Mouse (Mus musculus) E14TG2a.4 (cell line): ENCODE data around the gene St5.

Experiments
- CTCF ChIP-seq: conservative IDR thresholded peaks from 2 replicates; pipeline ENCODE4 v1.5.1; 2014; ENCODE audit warnings: low read length
- POU5F1 ChIP-seq: IDR thresholded peaks from 2 replicates; pipeline ENCODE4 v1.6.1; 2014; ENCODE audit warnings: low read length, borderline replicate concordance

- TF ChIP-seq CTCF: no peak
- no peak for TF ChIP-seq POU5F1
These were observed 140.7 kb downstream of the St5 start for GRCm38 (mm10) chr7:109562676-109563075.
